Mouse (Mus musculus) forebrain, embryonic 16.5 days (tissue): ENCODE results near the gene Utp20. TPM values are rescaled to one million over a fixed set of nuclear protein-coding genes. Genes with fewer than 3 reads are reported as not detected.

Experiments
- ATAC-seq: fragments of 200-750 bp; cut with Nextera tagmentation; 2 replicates; pipeline ENCODE4 v1.8.0; 2017; ENCODE audit warnings: mild to moderate bottlenecking, moderate library complexity
- H3K27ac ChIP-seq: fragments of 300-500 bp; sonication (generic); 2 replicates; pipeline ENCODE4 v1.5.1; 2014; ENCODE audit warnings: low read length, control low read depth
- H3K27me3 ChIP-seq: fragments of 300-500 bp; sonication (generic); replicated peaks from 2 replicates; pipeline ENCODE4 v1.6.1; 2014; ENCODE audit warnings: low read length; ENCODE audit not compliant: control insufficient read depth, insufficient read depth
- H3K36me3 ChIP-seq: fragments of 300-500 bp; sonication (generic); 2 replicates; pipeline ENCODE4 v1.6.1; 2014; ENCODE audit not compliant: control insufficient read depth, insufficient read depth
- H3K4me1 ChIP-seq: fragments of 300-500 bp; sonication (generic); replicated peaks from 2 replicates; pipeline ENCODE4 v1.6.1; 2014; ENCODE audit warnings: low read length; ENCODE audit not compliant: control insufficient read depth, insufficient read depth
- H3K4me2 ChIP-seq: fragments of 300-500 bp; sonication (generic); 2 replicates; pipeline ENCODE4 v1.6.1; 2014; ENCODE audit warnings: mild to moderate bottlenecking, low read length, control low read depth
- H3K4me3 ChIP-seq: fragments of 300-500 bp; sonication (generic); replicated peaks from 2 replicates; pipeline ENCODE4 v1.5.1; 2014; ENCODE audit warnings: mild to moderate bottlenecking, low read length, control low read depth
- H3K9ac ChIP-seq: fragments of 300-500 bp; sonication (generic); replicated peaks from 2 replicates; pipeline ENCODE4 v1.6.1; 2014; ENCODE audit warnings: low read depth, low read length, control low read depth
- H3K9me3 ChIP-seq: fragments of 300-500 bp; sonication (generic); 2 replicates; pipeline ENCODE4 v1.6.1; 2016; ENCODE audit warnings: low read length; ENCODE audit not compliant: control insufficient read depth
- WGBS: fragments of 180-500 bp; shearing (Covaris S2); extraction: QIAGEN DNeasy Blood & Tissue Kit; methylation state at CpG from one replicate; pipeline ENCODE4 v1.1.7; 2014; 5-methylcytosine and 5-hydroxymethylcytosine counted together
- polyA plus RNA-seq: library from polyadenylated mRNA; unstranded; fragments of >200 nt; fragmentation: Nextera tagmentation; extraction: Ambion mirVana; gene quantifications from 2 replicates; pipeline ENCODE4 v1.2.1, GENCODE M21; 2015

Gene Utp20
- polyA plus RNA-seq, result 11.0 and 13.1 TPM in 2 replicates

GRCm38 (mm10) chr10:88826188-88826946 is at the start of gene Utp20:
Gene Utp20, minus strand, starts transcription at chr10:88826804.
- H3K4me2 ChIP-seq, result peak within 1 kb of the TSS; percentile 87
- H3K27me3 ChIP-seq, result no peaks in the 10 kb centered on the region
- H3K27ac ChIP-seq, result no peak within 1 kb of the TSS
- peak; percentile 100 for ATAC-seq
- peak within 1 kb of the TSS; percentile 61 for H3K9ac ChIP-seq
- peaks cover 10% of the 10 kb centered on the region for H3K4me1 ChIP-seq
- 0 out of 2 replicates have a peak, but pooled peaks cover 6% of the 10 kb centered on the region for H3K36me3 ChIP-seq
- WGBS, result under 1% methylated on average over 44 of the region's 44 CpGs
- H3K9me3 ChIP-seq, result no peaks in the 10 kb centered on the region
- H3K4me3 ChIP-seq, result peak within 1 kb of the TSS; percentile 86

- H3K4me2 ChIP-seq, result no peak overlapping the region
- no peak overlapping the region for H3K9ac ChIP-seq
- H3K27me3 ChIP-seq, result no peaks in the 10 kb centered on the region
- H3K36me3 ChIP-seq, result no peaks in the 10 kb centered on the region
- 75% methylated on average over 5 of the region's 5 CpGs for WGBS
- no peaks in the 10 kb centered on the region for H3K4me1 ChIP-seq
- H3K9me3 ChIP-seq, result no peaks in the 10 kb centered on the region
- no peak overlapping the region for H3K4me3 ChIP-seq
- no peak for ATAC-seq
- H3K27ac ChIP-seq, result no peak overlapping the region
These were observed 48.3 kb upstream of the Utp20 start for GRCm38 (mm10) chr10:88874870-88875269.

- 73% methylated on average over 2 of the region's 2 CpGs for WGBS
- H3K9me3 ChIP-seq, result no peaks in the 10 kb centered on the region
These were observed 39.4 kb upstream of the Utp20 start for GRCm38 (mm10) chr10:88866017-88866416.

GRCm38 (mm10) chr10:88862293-88862692 is 35.7 kb upstream of the Utp20 start:
- 92% methylated on average over 5 of the region's 5 CpGs for WGBS
- Histone ChIP-seq H3K27me3 (no peaks in the 10 kb centered on the region), H3K4me2 (no peak overlapping the region), H3K4me1 (no peaks in the 10 kb centered on the region), H3K4me3 (no peak overlapping the region), H3K9ac (no peak overlapping the region), H3K27ac (no peak overlapping the region), H3K9me3 (no peaks in the 10 kb centered on the region; the same call in 1 of the 2 replicates), H3K36me3 (no peaks in the 10 kb centered on the region)
- no peak for ATAC-seq

More at GRCm38 (mm10) chr10:88866017-88866416, 39.4 kb upstream of the Utp20 start:
- no peaks in the 10 kb centered on the region for H3K4me1 ChIP-seq
- H3K27me3 ChIP-seq, result no peaks in the 10 kb centered on the region
- ATAC-seq, result no peak
- H3K4me3 ChIP-seq, result no peak overlapping the region
- no peak overlapping the region for H3K9ac ChIP-seq
- no peak overlapping the region for H3K4me2 ChIP-seq
- H3K36me3 ChIP-seq, result no peaks in the 10 kb centered on the region
- no peak overlapping the region for H3K27ac ChIP-seq

- Histone ChIP-seq H3K4me1 (no peaks in the 10 kb centered on the region), H3K27me3 (no peaks in the 10 kb centered on the region), H3K9ac (no peak overlapping the region), H3K27ac (no peak overlapping the region), H3K4me2 (no peak overlapping the region), H3K36me3 (no peaks in the 10 kb centered on the region), H3K9me3 (no peaks in the 10 kb centered on the region; the same call in 1 of the 2 replicates), H3K4me3 (no peak overlapping the region)
- no peak for ATAC-seq
These were observed 34.8 kb upstream of the Utp20 start for GRCm38 (mm10) chr10:88861416-88861815.

GRCm38 (mm10) chr10:88860911-88861310 is 34.3 kb upstream of the Utp20 start:
- ATAC-seq, result no peak
- Histone ChIP-seq H3K36me3 (no peaks in the 10 kb centered on the region), H3K9ac (no peak overlapping the region), H3K27ac (no peak overlapping the region), H3K4me2 (no peak overlapping the region), H3K27me3 (no peaks in the 10 kb centered on the region), H3K4me3 (no peak overlapping the region), H3K9me3 (no peaks in the 10 kb centered on the region; the same call in 1 of the 2 replicates), H3K4me1 (no peaks in the 10 kb centered on the region)
- WGBS, result 78% methylated on average over 3 of the region's 3 CpGs

GRCm38 (mm10) chr10:88853326-88853725 is 26.7 kb upstream of the Utp20 start:
- 90% methylated on average over 7 of the region's 7 CpGs for WGBS
- Histone ChIP-seq H3K27me3 (no peaks in the 10 kb centered on the region), H3K4me3 (no peak overlapping the region), H3K36me3 (no peaks in the 10 kb centered on the region), H3K4me1 (no peaks in the 10 kb centered on the region), H3K27ac (no peak overlapping the region), H3K4me2 (no peak overlapping the region), H3K9me3 (no peaks in the 10 kb centered on the region; the same call in 1 of the 2 replicates), H3K9ac (no peak overlapping the region)
- no peak for ATAC-seq

GRCm38 (mm10) chr10:88849976-88850375 is 23.4 kb upstream of the Utp20 start:
- Histone ChIP-seq H3K4me2 (no peak overlapping the region), H3K27ac (no peak overlapping the region), H3K9ac (no peak overlapping the region), H3K4me3 (no peak overlapping the region), H3K4me1 (no peaks in the 10 kb centered on the region), H3K27me3 (no peaks in the 10 kb centered on the region), H3K9me3 (no peaks in the 10 kb centered on the region), H3K36me3 (no peaks in the 10 kb centered on the region)
- 86% methylated on average over 4 of the region's 4 CpGs for WGBS
- no peak for ATAC-seq

GRCm38 (mm10) chr10:88848876-88849476 is 22.4 kb upstream of the Utp20 start:
- Histone ChIP-seq H3K4me3 (no peak overlapping the region), H3K4me2 (no peak overlapping the region), H3K27ac (no peak overlapping the region), H3K36me3 (no peaks in the 10 kb centered on the region), H3K27me3 (no peaks in the 10 kb centered on the region), H3K9me3 (no peaks in the 10 kb centered on the region), H3K4me1 (no peaks in the 10 kb centered on the region), H3K9ac (no peak overlapping the region)
- no peak for ATAC-seq
- WGBS, result 87% methylated on average over 7 of the region's 7 CpGs
